ENCODE assay signal across 17 mouse cellular contexts in genomic region chr6:25675111-25675510, GRCm38 (mm10). TPM values are rescaled to one million over a fixed set of nuclear protein-coding genes. Genes with fewer than 3 reads are reported as not detected.
"Had no signal": no experiment of that assay in that cellular context is flagged by ENCODE, and none has a peak within 500 bp of the region (broad histone marks: within the 10 kb centered on the region; RNA-seq: fewer than 3 reads in every experiment).

No protein-coding gene starts in this region.

- H3K4me1 ChIP-seq: neural tube, embryonic 15.5 days; stomach, embryonic 15.5 days had no signal

- H3K9me3 ChIP-seq: neural tube, embryonic 15.5 days; stomach, embryonic 15.5 days had no signal

- H3K27me3 ChIP-seq: neural tube, embryonic 15.5 days; stomach, embryonic 15.5 days had no signal

- DNase-seq: retina, postnatal 1 day; right cerebral cortex, adult 18-20 months; right cerebral cortex, postnatal 14 days; right cerebral cortex, postnatal 25 days; right cerebral cortex, postnatal 4 days; spleen, adult 18-20 months; thymus, adult 18-20 months; thymus, adult 2 months; thymus, postnatal 14 days; thymus, postnatal 25 days; thymus, postnatal 36 days; thymus, postnatal 4 days had no signal

- H3K4me3 ChIP-seq: neural tube, embryonic 15.5 days; stomach, embryonic 15.5 days had no signal

- H3K4me2 ChIP-seq: neural tube, embryonic 15.5 days; stomach, embryonic 15.5 days had no signal

- H3K36me3 ChIP-seq: neural tube, embryonic 15.5 days; stomach, embryonic 15.5 days had no signal

- H3K27ac ChIP-seq: neural tube, embryonic 15.5 days; stomach, embryonic 15.5 days; stomach, postnatal 0 days had no signal

- H3K9ac ChIP-seq: neural tube, embryonic 15.5 days; stomach, embryonic 15.5 days had no signal

RNA-seq across cellular contexts. Expression of gene Gpr37, which starts 15.4 kb away (rescaled TPM):
- total RNA-seq: neutrophil, adult 5-6 weeks had no signal
- polyA plus RNA-seq: small intestine, adult 2 months had no signal
